Mouse (Mus musculus) E14TG2a.4 (cell line): ENCODE results near the gene Slc22a27.
"Not testable (repeated sequence)": the region's sequence is repeated elsewhere in the genome, so short reads cannot be mapped to it uniquely, and the experiment has no call there.

Source experiments
- CTCF ChIP-seq: conservative IDR thresholded peaks from 2 replicates; pipeline ENCODE4 v1.5.1; 2014; ENCODE audit warnings: low read length
- NANOG ChIP-seq: IDR thresholded peaks from 2 replicates; pipeline ENCODE4 v1.6.1; 2014; ENCODE audit warnings: borderline replicate concordance, low read length, mixed read lengths

- not testable (repeated sequence) for TF ChIP-seq CTCF, NANOG
These were observed 45.8 kb upstream of the Slc22a27 start for GRCm38 (mm10) chr19:8011596-8011995.
